Mouse (Mus musculus) erythroblast, adult 5-6 weeks (primary cell): ENCODE measurements around the gene Bmper. TPM values are rescaled to one million over a fixed set of nuclear protein-coding genes. Genes with fewer than 3 reads are reported as not detected.

Source experiments
- ATAC-seq: replicated peaks from 2 replicates; pipeline ENCODE4 v1.8.0; 2016; ENCODE audit warnings: moderate number of reproducible peaks, mild to moderate bottlenecking, moderate TSS enrichment, inconsistent platforms; ENCODE audit not compliant: poor library complexity, low FRiP score, severe bottlenecking
- total RNA-seq, 2 experiments: library from RNA; stranded (forward) in 1 of 2; stranded (reverse) in 1 of 2; fragments of 150-400 nt in 1 of 2; fragments of 200-764, 138-1000 nt in 1 of 2; gene quantifications; 2 replicates each; pipeline versions ENCODE4 v1.2.3 to v1.2.4; 2015 to 2017; ENCODE audit warnings: low replicate concordance in 2 of 2

Bmper gene
- total RNA-seq, 2 experiments from 2014 or later: not detected

DNA sequence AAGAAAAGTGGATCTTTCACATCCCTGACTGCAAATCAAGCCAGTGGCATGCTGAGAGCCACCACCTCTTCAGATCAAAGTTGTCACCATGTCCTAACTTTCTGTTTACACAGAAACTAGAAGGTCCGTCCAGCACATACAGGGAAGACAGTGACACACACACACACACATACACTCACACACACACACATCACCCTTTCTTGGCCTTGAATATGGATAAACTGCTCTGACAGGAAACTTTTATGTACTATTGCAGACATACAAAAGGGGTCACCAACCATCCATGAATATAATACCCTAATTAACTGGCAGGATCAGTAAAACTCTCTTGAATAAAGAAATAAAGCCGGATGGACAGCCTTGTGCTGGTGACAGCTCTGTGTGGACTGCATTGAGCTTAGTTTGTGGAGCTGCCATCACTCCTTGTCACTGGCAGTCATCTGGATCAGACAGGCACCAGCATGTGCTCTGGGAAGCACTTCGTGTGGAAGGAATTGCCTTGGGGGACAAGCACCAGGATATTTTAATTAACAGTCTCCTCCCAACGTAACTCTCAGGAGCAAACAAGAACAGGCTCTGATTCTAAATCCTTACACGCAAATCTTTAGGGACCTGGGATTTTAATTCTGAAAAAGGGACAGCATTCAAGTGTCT is 264.0 kb downstream of the Bmper start:
- ATAC-seq: no peak

DNA sequence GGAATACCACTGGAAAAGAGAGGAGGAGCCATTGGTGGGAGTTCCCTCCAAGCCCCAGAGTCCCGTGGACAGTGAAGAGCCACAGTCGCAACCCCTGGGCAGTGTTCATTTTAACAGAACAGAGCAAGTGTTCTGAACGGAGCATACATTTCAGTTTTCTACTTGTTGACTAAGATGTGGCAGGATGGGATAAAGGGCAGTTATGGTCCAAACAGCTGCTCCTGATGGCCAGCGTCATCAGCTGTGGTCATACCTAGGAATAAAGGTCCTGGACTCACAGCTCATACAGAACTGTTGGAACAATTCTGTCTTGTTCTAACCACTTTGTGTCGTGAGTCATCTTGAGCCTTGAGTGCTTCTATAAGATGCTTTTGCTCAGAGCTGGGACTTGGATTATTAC is 265.4 kb downstream of the Bmper start:
- no peak for ATAC-seq

DNA sequence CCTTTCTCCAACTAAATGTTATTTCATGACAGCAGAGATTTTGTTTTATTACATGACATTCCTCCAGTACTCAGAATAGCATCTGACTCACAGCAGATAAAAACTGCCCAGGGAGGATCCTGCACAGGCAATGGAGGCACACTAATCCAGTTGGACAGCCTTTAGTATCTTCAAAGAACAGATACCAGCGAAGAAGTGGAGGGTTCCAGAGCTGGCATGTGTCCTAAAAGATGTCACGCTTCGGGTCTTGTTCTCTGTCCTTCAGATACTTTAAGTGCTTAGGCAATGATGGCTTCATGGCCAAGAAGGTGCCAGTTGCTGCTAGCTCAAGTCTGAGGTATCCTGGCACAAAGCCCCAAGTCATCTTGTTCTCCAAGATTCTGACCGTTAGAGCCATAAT is 272.5 kb downstream of the Bmper start:
- ATAC-seq: no peak

DNA sequence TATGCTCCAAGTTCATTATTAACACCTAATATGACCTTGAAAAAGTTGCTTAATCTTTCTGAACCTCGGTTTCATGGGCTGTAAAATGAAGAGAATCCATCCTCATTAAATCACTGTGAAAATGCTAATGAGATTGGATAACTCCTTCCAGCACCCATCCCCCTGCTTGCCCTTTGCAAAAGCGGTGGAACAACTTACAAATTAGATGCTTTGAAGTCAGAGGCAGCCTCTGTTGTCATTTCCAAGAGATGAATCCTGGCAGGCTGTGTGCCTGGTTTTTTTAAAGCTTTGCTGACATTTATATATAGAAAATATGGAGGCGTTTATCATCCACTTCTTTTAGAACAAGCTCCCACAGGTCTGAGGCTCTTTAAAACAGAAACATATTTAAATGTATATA is 274.8 kb downstream of the Bmper start:
- ATAC-seq: no peak

DNA sequence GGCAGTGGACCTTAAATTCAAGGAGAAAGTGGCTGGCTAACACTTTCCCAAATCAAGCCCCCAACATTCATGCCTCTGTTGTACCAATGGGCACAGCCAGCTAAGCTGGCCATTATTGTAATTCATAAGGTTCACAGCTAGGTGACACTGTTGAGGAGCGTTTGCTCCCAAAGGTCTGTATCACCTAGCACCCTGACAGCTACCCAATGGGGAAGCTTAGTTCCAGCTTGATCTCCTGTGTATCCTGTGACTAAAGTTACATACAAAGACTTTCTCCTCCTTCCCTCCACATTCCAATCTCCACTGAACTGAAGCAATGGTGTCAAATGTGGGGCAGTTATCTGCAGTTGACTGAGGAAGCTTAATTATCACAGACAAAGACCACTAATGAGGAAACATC is 311.0 kb downstream of the Bmper start:
- no peak for ATAC-seq
